Mouse (Mus musculus): ENCODE measurements around the gene Nfix.

- TF ChIP-seq POLR2A (IDR thresholded peaks at IDR 0.05; ENCODE audit: low read depth, low read length) (no peak), CTCF (conservative IDR thresholded peaks at IDR 0.05; ENCODE audit: insufficient read depth, insufficient read length, low read depth, low read length) (no peak)
These were observed 74.8 kb downstream of the Nfix start for GRCm38 (mm10) chr8:84725246-84725940.

All from kidney, adult 2 months (tissue).